Mouse (Mus musculus): ENCODE measurements around the gene Clasp2.

DNA sequence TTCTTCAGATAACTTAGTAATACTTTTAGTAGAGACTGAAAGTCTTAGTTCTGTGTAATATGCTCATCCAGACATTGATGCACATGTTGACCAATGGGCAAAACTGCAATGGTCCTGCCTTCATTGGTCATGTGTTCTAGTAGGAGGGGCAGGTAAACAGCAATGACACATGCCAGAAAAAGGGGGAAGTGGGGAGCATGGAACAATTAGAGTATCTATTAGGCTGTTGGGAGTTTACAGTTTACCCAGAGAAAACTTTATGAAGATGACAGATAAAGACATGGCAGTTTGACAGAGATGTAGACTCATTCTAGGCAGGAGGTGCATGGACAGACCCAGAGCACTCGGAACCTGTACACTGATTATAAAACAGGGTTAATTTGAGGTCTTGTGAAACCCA lies 64.1 kb downstream of the Clasp2 start:
- TF ChIP-seq CTCF (IDR thresholded peaks at IDR 0.05; ENCODE audit: control insufficient read depth, insufficient read depth, low read length) (no peak), POLR2A (IDR thresholded peaks at IDR 0.05; ENCODE audit: borderline replicate concordance, control insufficient read depth, low read depth, low read length) (no peak)
